Mouse (Mus musculus) spleen, postnatal 10 days (tissue): ENCODE results near the gene Tom1l1.
A peak's percentile ranks its signal among the peaks of the same experiment; 100 is the strongest.

Experiments used
- DNase-seq, 2 experiments: peaks; one replicate each; pipeline ENCODE4 v3.0.0; 2021 to 2022; ENCODE audit warnings: low spot score in 2 of 2

Gene Tom1l1

GRCm38 (mm10) chr11:90675479-90676110, 12.6 kb downstream of the Tom1l1 start:
- DNase-seq: no peak

- DNase-seq: no peak
Observed at GRCm38 (mm10) chr11:90667325-90667724, 20.8 kb downstream of the Tom1l1 start.

- no peak for DNase-seq
Observed at GRCm38 (mm10) chr11:90666916-90667315, 21.2 kb downstream of the Tom1l1 start.

GRCm38 (mm10) chr11:90666144-90666757, 21.9 kb downstream of the Tom1l1 start:
- DNase-seq: peak in 1 of 2 experiments; percentile 22

- DNase-seq: no peak
Observed at GRCm38 (mm10) chr11:90665161-90665560, 23.0 kb downstream of the Tom1l1 start.

GRCm38 (mm10) chr11:90664345-90664986, 23.7 kb downstream of the Tom1l1 start:
- peak; percentile 54 to 71 for DNase-seq

- no peak for DNase-seq
Observed at GRCm38 (mm10) chr11:90663618-90664297, 24.4 kb downstream of the Tom1l1 start.

- peak; percentile 50 to 73 for DNase-seq
Observed at GRCm38 (mm10) chr11:90663052-90663451, 25.1 kb downstream of the Tom1l1 start.

GRCm38 (mm10) chr11:90660662-90661061, 27.5 kb downstream of the Tom1l1 start:
- no peak for DNase-seq

GRCm38 (mm10) chr11:90657527-90657926, 30.6 kb downstream of the Tom1l1 start:
- DNase-seq: no peak

- no peak for DNase-seq
Observed at GRCm38 (mm10) chr11:90652603-90653002, 35.6 kb downstream of the Tom1l1 start.

GRCm38 (mm10) chr11:90650231-90650885, 37.8 kb downstream of the Tom1l1 start:
- no peak for DNase-seq

- DNase-seq: no peak
Observed at GRCm38 (mm10) chr11:90649777-90650176, 38.4 kb downstream of the Tom1l1 start.

- DNase-seq: no peak
Observed at GRCm38 (mm10) chr11:90638312-90638830, 49.8 kb downstream of the Tom1l1 start.

- peak; percentile 93 to 94 for DNase-seq
Observed at GRCm38 (mm10) chr11:90637440-90638311, 50.5 kb downstream of the Tom1l1 start, which contains the start of the genes Stxbp4 and Cox11. Gene Stxbp4 (minus strand): TSS chr11:90638084. Gene Cox11 (plus strand): TSS chr11:90638173.

- DNase-seq: no peak
Observed at GRCm38 (mm10) chr11:90634661-90635060, 53.5 kb downstream of the Tom1l1 start.

- DNase-seq: no peak
Observed at GRCm38 (mm10) chr11:90632480-90632879, 55.7 kb downstream of the Tom1l1 start.

GRCm38 (mm10) chr11:90627751-90628150, 60.4 kb downstream of the Tom1l1 start:
- no peak for DNase-seq

GRCm38 (mm10) chr11:90625174-90625573, 63.0 kb downstream of the Tom1l1 start:
- no peak for DNase-seq

- peak in 1 of 2 experiments; percentile 55 for DNase-seq
Observed at GRCm38 (mm10) chr11:90623477-90623876, 64.7 kb downstream of the Tom1l1 start.
